In the genomic region with DNA sequence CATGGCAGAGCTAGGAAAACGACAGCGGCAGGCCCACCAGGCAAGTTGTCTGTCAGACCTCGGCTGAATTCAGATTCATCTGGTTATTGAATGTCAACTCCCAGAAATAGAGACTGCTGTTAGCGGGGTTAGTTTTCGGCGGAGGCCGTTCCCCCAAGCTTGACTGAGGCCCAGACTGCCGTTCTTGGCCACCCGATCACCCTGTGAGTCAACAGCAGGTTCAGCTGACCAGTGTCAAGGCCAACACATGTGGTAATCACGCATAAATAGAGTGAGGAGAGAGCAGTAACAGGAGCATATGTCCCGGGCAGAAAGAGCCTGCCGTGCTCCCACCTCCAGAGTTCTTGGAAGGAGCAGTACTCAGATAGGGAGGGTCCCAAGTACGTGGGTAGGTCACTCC, we compare ENCODE assay signal across 10 mouse cellular contexts. TPM values are rescaled to one million over a fixed set of nuclear protein-coding genes. Genes with fewer than 3 reads are reported as not detected.
DNase-seq lines count a peak whose midpoint lies in the region; ATAC-seq and TF ChIP-seq lines count a peak whose summit lies in the region.
"Had no signal": no experiment of that assay in that cellular context is flagged by ENCODE, and none has a peak within 500 bp of the region (broad histone marks: within the 10 kb centered on the region; RNA-seq: fewer than 3 reads in every experiment).

No protein-coding gene starts in this region.

- peaks cover 2% of the 10 kb centered on the region for H3K4me1 ChIP-seq in ES-Bruce4 (ENCODE audit: control insufficient read depth, insufficient read depth, low read length)
- peaks cover 68% of the 10 kb centered on the region for H3K4me1 ChIP-seq in liver, embryonic 12.5 days
- no peaks in the 10 kb centered on the region for H3K4me1 ChIP-seq in forebrain, embryonic 11.5 days (replicated peaks; ENCODE audit: control insufficient read depth, insufficient read depth, low read length)

- no peak overlapping the region for H3K9ac ChIP-seq in ES-Bruce4 (ENCODE audit: low read depth, poor library complexity, severe bottlenecking)
- H3K9ac ChIP-seq in liver, embryonic 12.5 days = no peak overlapping the region
- no peak overlapping the region for H3K9ac ChIP-seq in forebrain, embryonic 11.5 days (ENCODE audit: low read length)
- H3K9ac ChIP-seq: limb, embryonic 12.5 days had no signal

- peaks cover 53% of the 10 kb centered on the region for H3K36me3 ChIP-seq in ES-Bruce4 (ENCODE audit: control insufficient read depth, insufficient read depth, low read length, poor library complexity, severe bottlenecking)
- peaks cover 62% of the 10 kb centered on the region for H3K36me3 ChIP-seq in liver, embryonic 12.5 days
- H3K36me3 ChIP-seq in forebrain, embryonic 11.5 days (ENCODE audit: control insufficient read depth, insufficient read depth, low read length) = peaks cover 8% of the 10 kb centered on the region; the same call in 1 of the 2 replicates

- peak; percentile 61 for DNase-seq in 3T3-L1 (ENCODE audit: low read depth, low spot score)
- DNase-seq in gastrocnemius, adult 8-10 months (ENCODE audit: low spot score in 2 of 2) = peak; percentile 86 to 89
- no peak for DNase-seq in testis, postnatal 14 days (ENCODE audit: low spot score)
- no peak for DNase-seq in forebrain, embryonic 11.5 days (ENCODE audit: low spot score)
- DNase-seq in right cerebral cortex, postnatal 14 days = no peak
- DNase-seq: kidney, adult 11 months had no signal

- 0 out of 2 replicates have a peak overlapping the region, but pooled peaks have one; percentile 10 for H3K27ac ChIP-seq in ES-Bruce4 (ENCODE audit: insufficient read depth, low read length)
- H3K27ac ChIP-seq in liver, embryonic 12.5 days = peak overlapping the region; percentile 37; the same call in 1 of the 2 replicates
- H3K27ac ChIP-seq in forebrain, embryonic 11.5 days (ENCODE audit: low read depth, low read length) = no peak overlapping the region
- H3K27ac ChIP-seq: limb, embryonic 12.5 days had no signal

- no peaks in the 10 kb centered on the region for H3K9me3 ChIP-seq in ES-Bruce4 (replicated peaks; ENCODE audit: control insufficient read depth, insufficient read depth, low read length, poor library complexity, severe bottlenecking)
- no peaks in the 10 kb centered on the region for H3K9me3 ChIP-seq in liver, embryonic 12.5 days (replicated peaks)
- H3K9me3 ChIP-seq in forebrain, embryonic 11.5 days (ENCODE audit: control insufficient read depth, low read length) = no peaks in the 10 kb centered on the region
- H3K9me3 ChIP-seq: limb, embryonic 12.5 days had no signal

- 68% methylated on average over 13 of the region's 13 CpGs for WGBS in liver, embryonic 12.5 days (ENCODE audit: insufficient replicate concordance)
- 85% methylated on average over 13 of the region's 13 CpGs for WGBS in forebrain, embryonic 11.5 days

- no peak for TF ChIP-seq CTCF in ES-Bruce4 (IDR thresholded peaks at IDR 0.05; ENCODE audit: low read depth, low read length)

- ATAC-seq in liver, embryonic 12.5 days = no peak
- ATAC-seq in forebrain, embryonic 11.5 days (replicated peaks; ENCODE audit: low FRiP score) = no peak
- ATAC-seq: forebrain, embryonic 16.5 days had no signal

- no peak for TF ChIP-seq EP300 in ES-Bruce4 (IDR thresholded peaks at IDR 0.05; ENCODE audit: insufficient read depth, low read depth, low read length)

- no peak overlapping the region for H3K4me3 ChIP-seq in ES-Bruce4 (ENCODE audit: low read depth, low read length)
- no peak overlapping the region for H3K4me3 ChIP-seq in liver, embryonic 12.5 days
- H3K4me3 ChIP-seq in forebrain, embryonic 11.5 days (ENCODE audit: low read depth, low read length) = no peak overlapping the region
- H3K4me3 ChIP-seq: limb, embryonic 12.5 days had no signal

- H3K4me2 ChIP-seq in liver, embryonic 12.5 days = no peak overlapping the region
- H3K4me2 ChIP-seq in forebrain, embryonic 11.5 days (ENCODE audit: low read depth, low read length, severe bottlenecking) = no peak overlapping the region
- H3K4me2 ChIP-seq: limb, embryonic 12.5 days had no signal

- TF ChIP-seq POLR2A in ES-Bruce4 (IDR thresholded peaks at IDR 0.05; ENCODE audit: insufficient read depth, low read length) = no peak

- no peaks in the 10 kb centered on the region for H3K27me3 ChIP-seq in ES-Bruce4 (ENCODE audit: control insufficient read depth, insufficient read depth, low read length, poor library complexity, severe bottlenecking)
- H3K27me3 ChIP-seq in liver, embryonic 12.5 days (replicated peaks) = no peaks in the 10 kb centered on the region
- no peaks in the 10 kb centered on the region for H3K27me3 ChIP-seq in forebrain, embryonic 11.5 days (ENCODE audit: control insufficient read depth, insufficient read depth, low read length)
- H3K27me3 ChIP-seq: limb, embryonic 12.5 days had no signal

RNA-seq across cellular contexts. Expression of a gene that starts 19.5 kb away (rescaled TPM):
- 426 and 500 TPM in 2 replicates for polyA plus RNA-seq in ES-Bruce4 (2011; ENCODE audit: insufficient read depth, insufficient read length, low read depth, missing spikeins)
- 100 to 1,000 TPM; 202 to 250 (median 231) TPM for total RNA-seq in gastrocnemius, adult 8-10 months (2022)
- 7.4 TPM in 2 replicates for polyA plus RNA-seq in liver, embryonic 12.5 days (2016; fragmentation: Nextera tagmentation; extraction: Ambion mirVana)
- polyA plus RNA-seq in forebrain, embryonic 11.5 days (2014; fragmentation: Nextera tagmentation; extraction: Ambion mirVana) = 11.4 and 11.8 TPM in 2 replicates

RNA-seq across cellular contexts. Expression of a gene that starts 27.2 kb away (rescaled TPM):
- 372 TPM in 2 replicates for polyA plus RNA-seq in ES-Bruce4 (2011; ENCODE audit: insufficient read depth, insufficient read length, low read depth, missing spikeins)
- 100 to 1,000 TPM; 306 to 315 (median 309) TPM for total RNA-seq in gastrocnemius, adult 8-10 months (2022)
- polyA plus RNA-seq in liver, embryonic 12.5 days (2016; fragmentation: Nextera tagmentation; extraction: Ambion mirVana) = 121 and 128 TPM in 2 replicates
- polyA plus RNA-seq in forebrain, embryonic 11.5 days (2014; fragmentation: Nextera tagmentation; extraction: Ambion mirVana) = 147 and 161 TPM in 2 replicates

Comparison
In these comparisons a context has a peak if more than half of its experiments do, and no peak if none do; other contexts are left out.
1. DNase-seq: peak in 3T3-L1 (single experiment) and gastrocnemius, adult 8-10 months (2 of 2); none in testis, postnatal 14 days (single experiment), forebrain, embryonic 11.5 days (single experiment) and right cerebral cortex, postnatal 14 days (single experiment).
2. RNA of a gene that starts 19.5 kb away (polyA plus RNA-seq): 426 to 500 TPM in ES-Bruce4; 11.4 to 11.8 TPM in forebrain, embryonic 11.5 days and 7.4 TPM in liver, embryonic 12.5 days; every median in the first group is over 10 times any median in the second.